Mouse (Mus musculus) activated CD4-positive, CD25-positive, alpha-beta regulatory T cell, adult 4 months (primary cell): Measurements from ENCODE around the gene Tirap. TPM values are rescaled to one million over a fixed set of nuclear protein-coding genes. Genes with fewer than 3 reads are reported as not detected.
"Not testable (repeated sequence)": the region's sequence is repeated elsewhere in the genome, so short reads cannot be mapped to it uniquely, and the experiment has no call there.

Experiments
- ATAC-seq: one replicate; pipeline ENCODE4 v1.8.0; 2017
- polyA plus RNA-seq, 2 experiments: library from polyadenylated mRNA; unstranded; fragments of 100-300 nt; shearing (Covaris generic); gene quantifications; one replicate each; pipeline ENCODE4 v1.2.1; 2017

Tirap gene
- polyA plus RNA-seq, 2 experiments from 2014 or later = 5.5 to 6.4 TPM

- not testable (repeated sequence) for ATAC-seq
Measured at GRCm38 (mm10) chr9:35147261-35147660, 52.8 kb downstream of the Tirap start.

GRCm38 (mm10) chr9:35145829-35146228 is 54.3 kb downstream of the Tirap start:
- no peak for ATAC-seq

- ATAC-seq = no peak
Measured at GRCm38 (mm10) chr9:35145118-35145517, 55.0 kb downstream of the Tirap start.

- no peak for ATAC-seq
Measured at GRCm38 (mm10) chr9:35142221-35142620, 57.9 kb downstream of the Tirap start.

GRCm38 (mm10) chr9:35139231-35139744 is 60.8 kb downstream of the Tirap start:
- ATAC-seq = no peak

- ATAC-seq = no peak
Measured at GRCm38 (mm10) chr9:35138029-35138428, 62.1 kb downstream of the Tirap start.

GRCm38 (mm10) chr9:35135575-35135974 is 64.5 kb downstream of the Tirap start:
- ATAC-seq = no peak

Other genes starting within 250 kb of the Tirap start
- gene St3gal4, start 81.0 kb downstream of the Tirap start, polyA plus RNA-seq = 10 to 100 TPM; 12.0 to 21.5 TPM
- 10 to 100 TPM; 84.9 to 98.4 TPM for gene Dcps, start 24.2 kb downstream of the Tirap start, polyA plus RNA-seq
- gene Srpr, start 116 bp downstream of the Tirap start, polyA plus RNA-seq = 10 to 100 TPM; 78.4 to 78.9 TPM
- gene Foxred1, start 10.8 kb upstream of the Tirap start, polyA plus RNA-seq = 10 to 100 TPM; 22.8 to 24.7 TPM
- gene Fam118b, start 67.5 kb upstream of the Tirap start, polyA plus RNA-seq = 10 to 100 TPM; 58.5 to 59.7 TPM
- gene Rpusd4, start 67.6 kb upstream of the Tirap start, polyA plus RNA-seq = 10 to 100 TPM; 33.1 to 39.0 TPM
- 1 to 10 TPM; 2.4 to 4.4 TPM for gene Cdon, start 220.8 kb upstream of the Tirap start, polyA plus RNA-seq